Mouse (Mus musculus): ENCODE data around the gene Ubap1. TPM values are rescaled to one million over a fixed set of nuclear protein-coding genes. Genes with fewer than 3 reads are reported as not detected.

Ubap1 gene
- polyA plus RNA-seq, 1 experiment from 2014 or later, result 69.5 TPM

- Histone ChIP-seq H3K27me3 (no peaks in the 10 kb centered on the region), H3K4me2 (no peak overlapping the region), H3K9ac (no peak overlapping the region), H3K36me3 (peaks cover 7% of the 10 kb centered on the region; the same call in 1 of the 2 replicates), H3K9me3 (no peaks in the 10 kb centered on the region), H3K27ac (replicated peaks) (no peak overlapping the region), H3K4me1 (replicated peaks) (no peaks in the 10 kb centered on the region), H3K4me3 (no peak overlapping the region)
- no peak for ATAC-seq (ENCODE audit: low FRiP score, low read depth)
- WGBS, result 75% methylated on average over 9 of the region's 9 CpGs
Observed at GRCm38 (mm10) chr4:41394651-41395050, 45.9 kb downstream of the Ubap1 start.

- no peak for ATAC-seq (ENCODE audit: low FRiP score, low read depth)
- Histone ChIP-seq H3K9me3 (no peaks in the 10 kb centered on the region), H3K9ac (no peak overlapping the region), H3K4me3 (no peak overlapping the region), H3K27me3 (no peaks in the 10 kb centered on the region), H3K4me2 (no peak overlapping the region), H3K4me1 (replicated peaks) (no peaks in the 10 kb centered on the region), H3K27ac (replicated peaks) (no peak overlapping the region), H3K36me3 (no peaks in the 10 kb centered on the region; the same call in 1 of the 2 replicates)
- 83% methylated on average over 6 of the region's 6 CpGs for WGBS
Observed at GRCm38 (mm10) chr4:41398353-41398752, 49.6 kb downstream of the Ubap1 start.

- Histone ChIP-seq H3K27me3 (no peaks in the 10 kb centered on the region), H3K4me1 (replicated peaks) (no peaks in the 10 kb centered on the region), H3K9ac (no peak overlapping the region), H3K36me3 (no peaks in the 10 kb centered on the region; the same call in 1 of the 2 replicates), H3K4me2 (no peak overlapping the region), H3K4me3 (no peak overlapping the region), H3K27ac (replicated peaks) (no peak overlapping the region), H3K9me3 (no peaks in the 10 kb centered on the region)
- ATAC-seq (ENCODE audit: low FRiP score, low read depth), result no peak
- WGBS, result 82% methylated on average over 5 of the region's 5 CpGs
Observed at GRCm38 (mm10) chr4:41399904-41400303, 51.1 kb downstream of the Ubap1 start.

- no peaks in the 10 kb centered on the region for H3K4me1 ChIP-seq (replicated peaks)
- no peak overlapping the region for H3K27ac ChIP-seq (replicated peaks)
- no peak overlapping the region for H3K4me3 ChIP-seq
- no peak overlapping the region for H3K9ac ChIP-seq
- ATAC-seq (ENCODE audit: low FRiP score, low read depth), result no peak
- no peak overlapping the region for H3K4me2 ChIP-seq
- no peaks in the 10 kb centered on the region; the same call in 1 of the 2 replicates for H3K36me3 ChIP-seq
- no peaks in the 10 kb centered on the region for H3K9me3 ChIP-seq
- no peaks in the 10 kb centered on the region for H3K27me3 ChIP-seq
Observed at GRCm38 (mm10) chr4:41401167-41401566, 52.4 kb downstream of the Ubap1 start.

GRCm38 (mm10) chr4:41401573-41401972, 52.8 kb downstream of the Ubap1 start:
- H3K9me3 ChIP-seq, result no peaks in the 10 kb centered on the region
- H3K9ac ChIP-seq, result no peak overlapping the region
- no peak for ATAC-seq (ENCODE audit: low FRiP score, low read depth)
- H3K4me2 ChIP-seq, result no peak overlapping the region
- no peaks in the 10 kb centered on the region for H3K4me1 ChIP-seq (replicated peaks)
- H3K27me3 ChIP-seq, result no peaks in the 10 kb centered on the region
- WGBS, result 95% methylated on average over 5 of the region's 5 CpGs
- H3K27ac ChIP-seq (replicated peaks), result no peak overlapping the region
- no peaks in the 10 kb centered on the region; the same call in 1 of the 2 replicates for H3K36me3 ChIP-seq
- no peak overlapping the region for H3K4me3 ChIP-seq

- H3K4me3 ChIP-seq, result no peak overlapping the region
- ATAC-seq (ENCODE audit: low FRiP score, low read depth), result no peak
Observed at GRCm38 (mm10) chr4:41406597-41406996, 57.8 kb downstream of the Ubap1 start.

GRCm38 (mm10) chr4:41407353-41407752, 58.6 kb downstream of the Ubap1 start:
- 95% methylated on average over 2 of the region's 2 CpGs for WGBS
- Histone ChIP-seq H3K4me3 (no peak overlapping the region), H3K27ac (replicated peaks) (no peak overlapping the region), H3K4me1 (replicated peaks) (no peaks in the 10 kb centered on the region), H3K9ac (no peak overlapping the region), H3K27me3 (no peaks in the 10 kb centered on the region), H3K4me2 (no peak overlapping the region), H3K36me3 (no peaks in the 10 kb centered on the region), H3K9me3 (no peaks in the 10 kb centered on the region)
- no peak for ATAC-seq (ENCODE audit: low FRiP score, low read depth)

More at GRCm38 (mm10) chr4:41406597-41406996, 57.8 kb downstream of the Ubap1 start:
- Histone ChIP-seq H3K4me1 (replicated peaks) (no peaks in the 10 kb centered on the region), H3K27me3 (no peaks in the 10 kb centered on the region), H3K36me3 (no peaks in the 10 kb centered on the region), H3K9me3 (no peaks in the 10 kb centered on the region), H3K4me2 (no peak overlapping the region), H3K27ac (replicated peaks) (no peak overlapping the region), H3K9ac (no peak overlapping the region)
- WGBS, result 93% methylated on average over 9 of the region's 9 CpGs

GRCm38 (mm10) chr4:41409341-41409740, 60.5 kb downstream of the Ubap1 start:
- H3K9me3 ChIP-seq, result no peaks in the 10 kb centered on the region
- H3K4me3 ChIP-seq, result no peak overlapping the region
- ATAC-seq (ENCODE audit: low FRiP score, low read depth), result no peak
- no peaks in the 10 kb centered on the region for H3K4me1 ChIP-seq (replicated peaks)
- no peak overlapping the region for H3K4me2 ChIP-seq
- no peak overlapping the region for H3K9ac ChIP-seq
- H3K27ac ChIP-seq (replicated peaks), result no peak overlapping the region
- no peaks in the 10 kb centered on the region for H3K27me3 ChIP-seq
- 80% methylated on average over 1 of the region's 1 CpGs for whole genome bisulfite sequencing
- no peaks in the 10 kb centered on the region for H3K36me3 ChIP-seq

- H3K27ac ChIP-seq (replicated peaks), result no peak overlapping the region
- H3K4me2 ChIP-seq, result no peak overlapping the region
- H3K9ac ChIP-seq, result no peak overlapping the region
- H3K4me1 ChIP-seq (replicated peaks), result no peaks in the 10 kb centered on the region
- no peak overlapping the region for H3K4me3 ChIP-seq
- H3K27me3 ChIP-seq, result no peaks in the 10 kb centered on the region
- no peaks in the 10 kb centered on the region for H3K36me3 ChIP-seq
- no peak for ATAC-seq (ENCODE audit: low FRiP score, low read depth)
- no peaks in the 10 kb centered on the region for H3K9me3 ChIP-seq
Observed at GRCm38 (mm10) chr4:41416966-41417365, 68.2 kb downstream of the Ubap1 start.

GRCm38 (mm10) chr4:41438931-41439330, 90.1 kb downstream of the Ubap1 start:
- no peak overlapping the region for H3K4me2 ChIP-seq
- H3K4me1 ChIP-seq (replicated peaks), result no peaks in the 10 kb centered on the region
- H3K9me3 ChIP-seq, result no peaks in the 10 kb centered on the region
- no peak overlapping the region for H3K27ac ChIP-seq (replicated peaks)
- no peak overlapping the region for H3K4me3 ChIP-seq
- ATAC-seq (ENCODE audit: low FRiP score, low read depth), result no peak
- H3K9ac ChIP-seq, result no peak overlapping the region
- H3K36me3 ChIP-seq, result no peaks in the 10 kb centered on the region
- 85% methylated on average over 5 of the region's 5 CpGs for WGBS
- no peaks in the 10 kb centered on the region for H3K27me3 ChIP-seq

Other genes starting within 250 kb of the Ubap1 start
- 36.2 and 45.0 TPM in 2 replicates for gene Nol6, start 224.5 kb upstream of the Ubap1 start, polyA plus RNA-seq (2015; fragmentation: Nextera tagmentation; extraction: Ambion mirVana)
- gene Ube2r2, start 213.3 kb upstream of the Ubap1 start, polyA plus RNA-seq (2015; fragmentation: Nextera tagmentation; extraction: Ambion mirVana), result 57.9 and 58.5 TPM in 2 replicates
- gene Ubap2, start 73.9 kb upstream of the Ubap1 start, polyA plus RNA-seq (2015; fragmentation: Nextera tagmentation; extraction: Ambion mirVana), result 53.6 and 57.5 TPM in 2 replicates
- gene Dcaf12, start 34.1 kb upstream of the Ubap1 start, polyA plus RNA-seq (2015; fragmentation: Nextera tagmentation; extraction: Ambion mirVana), result 74.5 and 76.6 TPM in 2 replicates
- 2.9 and 4.1 TPM in 2 replicates for gene Kif24, start 115.9 kb downstream of the Ubap1 start, polyA plus RNA-seq (2015; fragmentation: Nextera tagmentation; extraction: Ambion mirVana)
- 68.3 and 76.0 TPM in 2 replicates for gene Nudt2, start 116.2 kb downstream of the Ubap1 start, polyA plus RNA-seq (2015; fragmentation: Nextera tagmentation; extraction: Ambion mirVana)
- 11.2 and 14.0 TPM in 2 replicates for gene AI464131, start 154.1 kb downstream of the Ubap1 start, polyA plus RNA-seq (2015; fragmentation: Nextera tagmentation; extraction: Ambion mirVana)
- 17.0 and 19.3 TPM in 2 replicates for gene 1110017D15Rik, start 168.3 kb downstream of the Ubap1 start, polyA plus RNA-seq (2015; fragmentation: Nextera tagmentation; extraction: Ambion mirVana)
- gene Fam219a, start 220.5 kb downstream of the Ubap1 start, polyA plus RNA-seq (2015; fragmentation: Nextera tagmentation; extraction: Ambion mirVana), result 17.6 and 19.0 TPM in 2 replicates
- gene Dnaic1, start 220.8 kb downstream of the Ubap1 start, polyA plus RNA-seq (2015; fragmentation: Nextera tagmentation; extraction: Ambion mirVana), result 2.0 and 2.6 TPM in 2 replicates